Mouse (Mus musculus) forebrain, embryonic 13.5 days (tissue): ENCODE measurements around the gene Ythdf2. TPM values are rescaled to one million over a fixed set of nuclear protein-coding genes. Genes with fewer than 3 reads are reported as not detected.
A peak's percentile ranks its signal among the peaks of the same experiment; 100 is the strongest.
"Not testable (repeated sequence)": the region's sequence is repeated elsewhere in the genome, so short reads cannot be mapped to it uniquely, and the experiment has no call there.

Experiments
- ATAC-seq: fragments of 200-750 bp; cut with Nextera tagmentation; 2 replicates; pipeline ENCODE4 v1.8.0; 2017
- H3K27ac ChIP-seq: fragments of 300-500 bp; sonication (generic); 2 replicates; pipeline ENCODE4 v1.5.1; 2015; ENCODE audit warnings: inconsistent platforms, mild to moderate bottlenecking, moderate library complexity
- H3K27me3 ChIP-seq: fragments of 300-500 bp; sonication (generic); 2 replicates; pipeline ENCODE4 v1.6.1; 2015; ENCODE audit warnings: mild to moderate bottlenecking, inconsistent platforms
- H3K36me3 ChIP-seq: fragments of 300-500 bp; sonication (generic); 2 replicates; pipeline ENCODE4 v1.6.1; 2015; ENCODE audit warnings: mild to moderate bottlenecking, inconsistent platforms; ENCODE audit not compliant: poor library complexity, severe bottlenecking
- H3K4me1 ChIP-seq: fragments of 300-500 bp; sonication (generic); 2 replicates; pipeline ENCODE4 v1.6.1; 2015; ENCODE audit warnings: inconsistent platforms
- H3K4me2 ChIP-seq: fragments of 300-500 bp; sonication (generic); 2 replicates; pipeline ENCODE4 v1.6.1; 2015; ENCODE audit warnings: inconsistent platforms, mild to moderate bottlenecking, moderate library complexity
- H3K4me3 ChIP-seq: fragments of 300-500 bp; sonication (generic); 2 replicates; pipeline ENCODE4 v1.5.1; 2015; ENCODE audit warnings: mild to moderate bottlenecking, inconsistent platforms
- H3K9ac ChIP-seq: fragments of 300-500 bp; sonication (generic); 2 replicates; pipeline ENCODE4 v1.6.1; 2015; ENCODE audit warnings: mild to moderate bottlenecking, inconsistent platforms
- H3K9me3 ChIP-seq: fragments of 300-500 bp; sonication (generic); replicated peaks from 2 replicates; pipeline ENCODE4 v1.6.1; 2016; ENCODE audit warnings: inconsistent platforms
- WGBS: fragments of 180-500 bp; shearing (Covaris S2); methylation state at CpG from one replicate; pipeline ENCODE4 v1.1.7; 2015; 5-methylcytosine and 5-hydroxymethylcytosine counted together
- polyA plus RNA-seq: library from polyadenylated mRNA; unstranded; fragments of >200 nt; fragmentation: Nextera tagmentation; extraction: Ambion mirVana; gene quantifications from 2 replicates; pipeline ENCODE4 v1.2.1, GENCODE M21; 2015

Gene Ythdf2
- polyA plus RNA-seq, 1 experiment from 2014 or later: 154 TPM

DNA sequence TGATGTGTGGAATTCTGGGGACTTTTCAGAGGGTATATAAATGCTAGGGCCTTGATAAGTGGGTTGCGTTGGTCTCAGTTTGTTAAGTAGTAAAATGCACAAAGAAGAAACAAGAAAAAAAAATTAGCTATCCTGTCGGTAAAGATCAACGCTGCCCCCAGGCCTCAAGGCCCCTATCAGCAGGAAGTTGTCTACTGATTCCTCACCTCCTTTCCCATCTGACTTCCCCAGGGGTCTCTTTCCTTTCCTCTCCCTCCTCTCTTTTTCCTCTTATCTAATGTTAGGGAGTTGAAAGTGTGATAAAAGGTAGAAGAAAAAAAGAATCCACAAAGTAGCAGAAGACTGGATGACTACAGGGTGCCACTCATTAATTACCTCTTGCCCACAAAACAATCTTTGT is 28.3 kb upstream of the Ythdf2 start:
- H3K27ac ChIP-seq: no peak overlapping the region
- no peak overlapping the region for H3K9ac ChIP-seq
- no peaks in the 10 kb centered on the region for H3K9me3 ChIP-seq
- no peak for ATAC-seq
- WGBS: 93% methylated on average over 3 of the region's 3 CpGs
- H3K27me3 ChIP-seq: no peaks in the 10 kb centered on the region
- H3K4me2 ChIP-seq: no peak overlapping the region
- peaks cover 84% of the 10 kb centered on the region for H3K36me3 ChIP-seq
- H3K4me1 ChIP-seq: no peaks in the 10 kb centered on the region
- H3K4me3 ChIP-seq: no peak overlapping the region

DNA sequence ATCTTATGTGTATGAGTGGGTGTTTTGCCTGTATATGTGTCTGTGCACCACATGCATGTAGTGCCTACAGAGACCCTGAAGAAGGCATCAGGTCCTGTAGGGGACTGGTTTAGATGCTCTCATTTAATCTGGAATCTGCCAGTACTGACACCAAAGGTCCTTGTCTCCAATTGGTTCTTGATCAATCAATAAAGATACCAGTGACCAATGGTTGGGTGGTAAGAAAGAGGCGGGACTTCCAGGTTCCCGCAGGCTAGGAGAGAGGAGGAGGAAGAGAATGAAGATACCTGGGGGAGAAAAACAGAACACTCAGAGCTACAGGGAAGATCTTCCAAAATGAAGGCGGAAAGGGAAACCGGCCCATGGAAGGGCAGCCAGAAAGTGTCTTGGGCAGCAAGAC is 26.3 kb upstream of the Ythdf2 start:
- H3K27ac ChIP-seq: no peak overlapping the region
- no peak overlapping the region for H3K4me3 ChIP-seq
- no peak overlapping the region for H3K4me2 ChIP-seq
- peaks cover 94% of the 10 kb centered on the region for H3K36me3 ChIP-seq
- ATAC-seq: no peak
- H3K9me3 ChIP-seq: no peaks in the 10 kb centered on the region
- H3K4me1 ChIP-seq: no peaks in the 10 kb centered on the region
- H3K27me3 ChIP-seq: no peaks in the 10 kb centered on the region
- 90% methylated on average over 4 of the region's 4 CpGs for WGBS
- H3K9ac ChIP-seq: no peak overlapping the region

DNA sequence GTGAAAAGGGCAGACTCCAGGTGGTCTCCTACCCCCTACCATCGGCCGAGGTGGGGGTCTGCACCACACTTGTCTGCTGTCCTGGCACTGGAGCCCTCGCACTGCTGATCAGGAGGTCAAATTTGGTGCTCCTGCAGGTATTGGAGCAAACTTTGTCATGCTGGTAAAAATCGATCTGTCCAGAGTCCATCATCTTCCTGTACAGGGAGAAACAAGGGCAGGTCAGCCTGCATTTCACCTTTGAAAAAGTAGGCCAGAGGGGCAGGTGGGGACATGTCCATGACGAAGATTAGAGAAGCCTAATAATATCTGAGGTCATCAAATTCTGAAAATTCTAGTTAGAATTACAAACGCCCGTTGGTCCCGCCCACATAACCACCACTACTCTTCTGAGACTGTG is 22.6 kb upstream of the Ythdf2 start:
- no peak for ATAC-seq
- no peaks in the 10 kb centered on the region for H3K27me3 ChIP-seq
- no peaks in the 10 kb centered on the region for H3K4me1 ChIP-seq
- H3K36me3 ChIP-seq: peaks cover 92% of the 10 kb centered on the region
- no peak overlapping the region for H3K27ac ChIP-seq
- H3K4me2 ChIP-seq: no peak overlapping the region
- 94% methylated on average over 8 of the region's 8 CpGs for WGBS
- H3K9ac ChIP-seq: no peak overlapping the region
- H3K4me3 ChIP-seq: no peak overlapping the region
- H3K9me3 ChIP-seq: no peaks in the 10 kb centered on the region

DNA sequence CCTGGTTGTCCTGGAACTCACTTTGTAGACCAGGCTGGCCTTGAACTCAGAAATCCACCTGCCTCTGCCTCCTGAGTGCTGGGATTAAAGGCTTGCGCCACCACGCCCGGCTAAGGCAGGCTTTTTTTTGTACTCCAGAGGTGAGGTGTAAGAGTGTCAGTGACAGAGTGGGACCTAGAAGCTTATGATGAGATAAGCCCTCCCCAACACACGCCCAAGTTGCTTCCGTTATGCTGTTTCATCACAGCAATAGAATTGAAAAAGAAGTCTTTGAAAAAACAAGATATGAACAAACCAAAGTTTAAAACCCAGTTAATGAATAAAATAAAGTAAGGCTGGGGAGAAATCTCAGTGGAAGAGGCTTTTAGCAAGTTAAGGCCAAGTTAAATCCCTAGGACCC is 18.3 kb upstream of the Ythdf2 start:
- no peak for ATAC-seq
- H3K4me3 ChIP-seq: no peak overlapping the region
- H3K36me3 ChIP-seq: peaks cover 96% of the 10 kb centered on the region
- H3K4me1 ChIP-seq: no peaks in the 10 kb centered on the region
- H3K4me2 ChIP-seq: no peak overlapping the region
- no peak overlapping the region for H3K9ac ChIP-seq
- H3K9me3 ChIP-seq: no peaks in the 10 kb centered on the region
- no peaks in the 10 kb centered on the region for H3K27me3 ChIP-seq
- WGBS: 93% methylated on average over 5 of the region's 5 CpGs
- H3K27ac ChIP-seq: no peak overlapping the region

DNA sequence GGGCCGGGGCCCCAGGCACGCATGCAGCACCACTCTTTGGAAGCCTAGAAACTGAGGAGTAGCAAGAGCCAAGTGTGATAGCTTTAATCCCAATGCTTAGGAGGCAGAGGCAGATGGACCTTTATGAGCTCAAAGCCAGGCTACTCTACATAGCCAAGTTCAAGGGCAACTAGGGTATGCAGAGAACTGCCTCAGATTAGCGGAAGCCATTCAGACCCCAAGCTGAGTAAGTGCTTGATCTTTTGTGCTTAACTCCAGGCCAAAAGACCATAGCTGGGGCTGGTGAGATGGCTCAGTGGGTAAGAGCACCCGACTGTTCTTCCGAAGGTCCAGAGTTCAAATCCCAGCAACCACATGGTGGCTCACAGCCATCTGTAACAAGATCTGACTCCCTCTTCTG is 9.9 kb upstream of the Ythdf2 start:
- not testable (repeated sequence) for H3K27me3 ChIP-seq, H3K4me2 ChIP-seq, H3K27ac ChIP-seq, H3K9ac ChIP-seq, H3K4me1 ChIP-seq, H3K4me3 ChIP-seq, H3K9me3 ChIP-seq, ATAC-seq
- H3K36me3 ChIP-seq: peaks cover 48% of the 10 kb centered on the region
- 88% methylated on average over 5 of the region's 5 CpGs for WGBS

- not testable (repeated sequence) for H3K4me1 ChIP-seq, H3K4me3 ChIP-seq, ATAC-seq, H3K27ac ChIP-seq, H3K9me3 ChIP-seq, H3K9ac ChIP-seq, H3K27me3 ChIP-seq, H3K4me2 ChIP-seq
- H3K36me3 ChIP-seq: peaks cover 14% of the 10 kb centered on the region; the same call in 1 of the 2 replicates
- WGBS: 69% methylated on average over 4 of the region's 6 CpGs
Measured at GRCm38 (mm10) chr4:132218439-132218838, 6.3 kb upstream of the Ythdf2 start.

GRCm38 (mm10) chr4:132217781-132218180 is 5.7 kb upstream of the Ythdf2 start:
- H3K36me3 ChIP-seq: peaks cover 8% of the 10 kb centered on the region; the same call in 1 of the 2 replicates
- no peak for ATAC-seq
- H3K4me2 ChIP-seq: no peak overlapping the region
- H3K27me3 ChIP-seq: no peaks in the 10 kb centered on the region
- H3K4me1 ChIP-seq: no peaks in the 10 kb centered on the region
- no peak overlapping the region for H3K4me3 ChIP-seq
- H3K9me3 ChIP-seq: no peaks in the 10 kb centered on the region
- no peak overlapping the region for H3K9ac ChIP-seq
- no peak overlapping the region for H3K27ac ChIP-seq
- WGBS: 95% methylated on average over 2 of the region's 2 CpGs

- 91% methylated on average over 1 of the region's 1 CpGs for WGBS
- ATAC-seq: no peak
- H3K27me3 ChIP-seq: no peaks in the 10 kb centered on the region
- peaks cover under 1% of the 10 kb centered on the region; the same call in 1 of the 2 replicates for H3K36me3 ChIP-seq
- no peak overlapping the region for H3K9ac ChIP-seq
- H3K4me1 ChIP-seq: no peaks in the 10 kb centered on the region
- H3K9me3 ChIP-seq: no peaks in the 10 kb centered on the region
- no peak overlapping the region for H3K4me2 ChIP-seq
- no peak overlapping the region for H3K4me3 ChIP-seq
- no peak overlapping the region for H3K27ac ChIP-seq
Measured at GRCm38 (mm10) chr4:132216602-132217001, 4.5 kb upstream of the Ythdf2 start.

DNA sequence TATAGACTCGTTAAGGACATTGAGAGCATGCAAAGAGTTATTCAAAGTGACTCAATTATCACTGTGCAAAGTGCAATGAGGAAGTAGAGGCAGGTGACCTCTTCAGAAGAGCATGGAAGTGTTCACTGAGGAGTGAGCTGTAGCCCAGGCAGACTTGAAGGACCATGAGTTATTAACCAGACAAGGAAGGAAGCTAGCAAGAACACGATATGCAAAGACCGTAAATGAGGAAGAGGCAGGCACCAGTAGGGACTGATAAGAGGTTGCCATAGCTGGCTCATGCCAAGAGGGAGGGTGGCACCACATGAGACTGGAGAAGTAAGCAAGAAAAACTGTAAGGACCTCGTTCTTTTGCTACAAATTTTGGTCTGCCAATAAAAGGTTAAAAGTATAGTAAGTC is 2.7 kb upstream of the Ythdf2 start:
- no peaks in the 10 kb centered on the region for H3K9me3 ChIP-seq
- WGBS: 69% methylated on average over 4 of the region's 4 CpGs
- no peak for ATAC-seq
- H3K4me3 ChIP-seq: no peak overlapping the region
- peaks cover 6% of the 10 kb centered on the region; the same call in 1 of the 2 replicates for H3K36me3 ChIP-seq
- H3K4me1 ChIP-seq: peaks cover 9% of the 10 kb centered on the region
- H3K27me3 ChIP-seq: no peaks in the 10 kb centered on the region
- no peak overlapping the region for H3K4me2 ChIP-seq
- no peak overlapping the region for H3K27ac ChIP-seq
- no peak overlapping the region for H3K9ac ChIP-seq

GRCm38 (mm10) chr4:132211091-132211942 is 786 bp downstream of the Ythdf2 start:
- WGBS: under 1% methylated on average over 87 of the region's 89 CpGs
- ATAC-seq: peak; percentile 87
- no peaks in the 10 kb centered on the region for H3K27me3 ChIP-seq

GRCm38 (mm10) chr4:132210325-132210724 is 1.8 kb downstream of the Ythdf2 start:
- Histone ChIP-seq H3K27ac (no peak overlapping the region), H3K27me3 (no peaks in the 10 kb centered on the region), H3K4me3 (peak overlapping the region; percentile 100), H3K9me3 (no peaks in the 10 kb centered on the region), H3K4me1 (peaks cover 31% of the 10 kb centered on the region), H3K36me3 (peaks cover 48% of the 10 kb centered on the region), H3K4me2 (peak overlapping the region; percentile 86), H3K9ac (peak overlapping the region; percentile 100)
- 27% methylated on average over 2 of the region's 2 CpGs for WGBS
- ATAC-seq: no peak

More at GRCm38 (mm10) chr4:132211091-132211942, 786 bp downstream of the Ythdf2 start:
- Histone ChIP-seq H3K9ac (peak overlapping the region; percentile 100), H3K9me3 (no peaks in the 10 kb centered on the region), H3K4me3 (peak overlapping the region; percentile 100), H3K4me1 (peaks cover 28% of the 10 kb centered on the region), H3K4me2 (peak overlapping the region; percentile 86), H3K27ac (peak overlapping the region; percentile 94), H3K36me3 (peaks cover 38% of the 10 kb centered on the region)

GRCm38 (mm10) chr4:132209299-132209698 is 2.8 kb downstream of the Ythdf2 start:
- Histone ChIP-seq H3K4me3 (peak overlapping the region; percentile 20), H3K4me1 (peaks cover 36% of the 10 kb centered on the region), H3K27me3 (no peaks in the 10 kb centered on the region), H3K4me2 (peak overlapping the region; percentile 39), H3K27ac (no peak overlapping the region), H3K36me3 (peaks cover 58% of the 10 kb centered on the region), H3K9ac (no peak overlapping the region; the same call in 1 of the 2 replicates), H3K9me3 (no peaks in the 10 kb centered on the region)
- ATAC-seq: no peak
- WGBS: 96% methylated on average over 2 of the region's 2 CpGs
